Mouse (Mus musculus) forebrain, postnatal 0 days (tissue): Measurements from ENCODE around the gene Dnph1. TPM values are rescaled to one million over a fixed set of nuclear protein-coding genes. Genes with fewer than 3 reads are reported as not detected.

ENCODE experiments used
- ATAC-seq: fragments of 200-750 bp; cut with Nextera tagmentation; 2 replicates; pipeline ENCODE4 v1.8.0; 2017; ENCODE audit warnings: mild to moderate bottlenecking, moderate library complexity
- DNase-seq: peaks from one replicate; pipeline ENCODE4 v3.0.0-alpha.2; 2015
- H3K27ac ChIP-seq: fragments of 300-500 bp; sonication (generic); 2 replicates; pipeline ENCODE4 v1.5.1; 2014; ENCODE audit warnings: low read depth, mild to moderate bottlenecking, antibody characterized with exemption, low read length, moderate library complexity, mixed read lengths
- H3K27me3 ChIP-seq: fragments of 300-500 bp; sonication (generic); 2 replicates; pipeline ENCODE4 v1.6.1; 2014; ENCODE audit warnings: mild to moderate bottlenecking, low read length, mixed read lengths; ENCODE audit not compliant: insufficient read depth
- H3K36me3 ChIP-seq: fragments of 300-500 bp; sonication (generic); 2 replicates; pipeline ENCODE4 v1.6.1; 2014; ENCODE audit warnings: mild to moderate bottlenecking, moderate library complexity; ENCODE audit not compliant: insufficient read depth
- H3K4me1 ChIP-seq: fragments of 300-500 bp; sonication (generic); 2 replicates; pipeline ENCODE4 v1.6.1; 2014; ENCODE audit warnings: antibody characterized with exemption; ENCODE audit not compliant: insufficient read depth
- H3K4me2 ChIP-seq: fragments of 300-500 bp; sonication (generic); 2 replicates; pipeline ENCODE4 v1.6.1; 2014; ENCODE audit warnings: low read depth, mild to moderate bottlenecking, moderate library complexity
- H3K4me3 ChIP-seq: fragments of 300-500 bp; sonication (generic); 2 replicates; pipeline ENCODE4 v1.5.1; 2014; ENCODE audit warnings: low read depth, low read length, mixed read lengths
- H3K9ac ChIP-seq: fragments of 300-500 bp; sonication (generic); 2 replicates; pipeline ENCODE4 v1.6.1; 2014; ENCODE audit warnings: mild to moderate bottlenecking
- H3K9me3 ChIP-seq: fragments of 300-500 bp; sonication (generic); 2 replicates; pipeline ENCODE4 v1.6.1; 2016; ENCODE audit warnings: low read length
- CTCF ChIP-seq: sonication (generic); IDR thresholded peaks from 2 replicates; pipeline ENCODE4 v1.5.1; 2016; ENCODE audit warnings: antibody characterized with exemption, control low read depth, low read depth
- WGBS: fragments of 180-500 bp; shearing (Covaris S2); extraction: QIAGEN DNeasy Blood & Tissue Kit; methylation state at CpG from one replicate; pipeline ENCODE4 v1.1.7; 2014; 5-methylcytosine and 5-hydroxymethylcytosine counted together
- polyA plus RNA-seq: library from polyadenylated mRNA; unstranded; fragments of >200 nt; fragmentation: Nextera tagmentation; extraction: Ambion mirVana; gene quantifications from 2 replicates; pipeline ENCODE4 v1.2.1, GENCODE M21; 2015
- total RNA-seq: library from RNA; depleted of rRNA; stranded (reverse); fragments of >200 nt; gene quantifications from 2 replicates; pipeline ENCODE4 v1.2.3, GENCODE M21; 2014

The Dnph1 gene
- total and polyA plus RNA-seq, 2 experiments from 2014 or later: 5.9 to 16.1 TPM

DNA sequence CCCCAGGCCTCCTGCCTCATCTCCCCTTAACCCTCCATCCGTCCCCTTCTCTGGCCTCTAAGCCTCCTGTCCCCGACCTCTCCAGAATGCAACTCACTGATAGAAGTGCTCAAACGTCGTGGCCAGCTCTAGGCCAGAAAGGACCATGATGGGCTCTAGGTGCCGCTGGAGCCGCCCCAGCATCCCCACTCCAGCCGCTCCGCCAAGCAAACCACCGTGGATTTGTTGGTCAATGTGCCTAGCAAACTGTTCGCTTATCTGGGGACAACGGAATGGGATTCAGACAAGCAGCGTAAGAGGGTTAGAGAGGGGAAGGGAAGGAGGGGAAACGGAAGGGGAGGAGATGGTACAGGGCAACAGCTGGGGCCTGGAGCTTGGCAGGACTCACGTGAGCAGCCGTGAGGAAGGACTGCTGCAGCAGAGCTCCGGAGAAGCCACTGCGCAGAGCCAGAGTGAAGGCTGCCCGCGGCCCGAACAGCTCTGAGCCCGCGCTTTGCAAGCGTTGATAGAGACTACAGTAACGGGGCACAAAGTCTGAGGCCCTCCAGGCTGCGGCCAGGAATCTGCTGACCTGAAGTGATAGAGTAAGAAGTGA, 24.0 kb downstream of the Dnph1 start:
- Histone ChIP-seq H3K9me3 (no peaks in the 10 kb centered on the region), H3K36me3 (peaks cover 48% of the 10 kb centered on the region), H3K4me3 (no peak overlapping the region), H3K27me3 (no peaks in the 10 kb centered on the region), H3K4me2 (no peak overlapping the region), H3K4me1 (no peaks in the 10 kb centered on the region), H3K9ac (no peak overlapping the region), H3K27ac (no peak overlapping the region)
- TF ChIP-seq CTCF: no peak
- DNase-seq: no peak
- no peak for ATAC-seq
- WGBS: 47% methylated on average over 25 of the region's 25 CpGs

DNA sequence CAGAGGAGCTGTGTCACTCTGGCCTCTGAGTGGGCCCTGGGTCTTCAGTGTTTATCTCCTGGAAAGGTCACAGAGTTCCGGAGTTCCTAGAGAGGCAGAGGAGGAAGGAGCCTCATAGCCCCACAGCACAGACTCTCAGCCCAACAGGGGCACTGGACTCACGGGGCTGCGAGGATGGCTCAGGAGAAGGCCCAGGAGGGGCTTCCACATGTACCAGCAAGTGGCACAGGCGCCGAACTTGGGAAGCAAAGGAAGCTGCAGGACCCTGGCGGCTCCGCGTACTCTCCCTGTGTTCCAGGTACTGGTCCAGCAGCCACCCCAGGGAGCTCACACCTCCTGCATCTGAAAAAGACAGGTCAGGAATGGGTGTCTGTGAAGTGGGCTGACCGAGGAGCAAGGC, 24.7 kb downstream of the Dnph1 start:
- H3K27ac ChIP-seq: no peak overlapping the region
- no peak overlapping the region for H3K9ac ChIP-seq
- no peak overlapping the region for H3K4me3 ChIP-seq
- H3K4me1 ChIP-seq: no peaks in the 10 kb centered on the region
- H3K27me3 ChIP-seq: no peaks in the 10 kb centered on the region
- TF ChIP-seq CTCF: no peak
- no peak overlapping the region for H3K4me2 ChIP-seq
- DNase-seq (no peak), ATAC-seq (no peak)
- no peaks in the 10 kb centered on the region for H3K9me3 ChIP-seq
- 79% methylated on average over 9 of the region's 9 CpGs for WGBS
- H3K36me3 ChIP-seq: peaks cover 55% of the 10 kb centered on the region

- no peaks in the 10 kb centered on the region for H3K4me1 ChIP-seq
Measured at GRCm38 (mm10) chr17:46521963-46522668, 25.6 kb downstream of the Dnph1 start.

GRCm38 (mm10) chr17:46525065-46525464, 28.6 kb downstream of the Dnph1 start:
- no peak overlapping the region for H3K4me3 ChIP-seq
- no peaks in the 10 kb centered on the region for H3K27me3 ChIP-seq
- 91% methylated on average over 10 of the region's 10 CpGs for WGBS
- no peaks in the 10 kb centered on the region for H3K9me3 ChIP-seq
- ATAC-seq (no peak), DNase-seq (no peak)
- no peak overlapping the region for H3K4me2 ChIP-seq
- no peak overlapping the region for H3K9ac ChIP-seq
- no peak overlapping the region for H3K27ac ChIP-seq
- no peaks in the 10 kb centered on the region for H3K4me1 ChIP-seq
- peaks cover 62% of the 10 kb centered on the region for H3K36me3 ChIP-seq
- no peak for TF ChIP-seq CTCF

More at GRCm38 (mm10) chr17:46521963-46522668, 25.6 kb downstream of the Dnph1 start:
- H3K36me3 ChIP-seq: peaks cover 60% of the 10 kb centered on the region
- 35% methylated on average over 24 of the region's 24 CpGs for WGBS
- no peak overlapping the region for H3K9ac ChIP-seq
- no peaks in the 10 kb centered on the region for H3K27me3 ChIP-seq
- TF ChIP-seq CTCF: peak; percentile 36
- no peak overlapping the region for H3K4me2 ChIP-seq
- no peak overlapping the region for H3K4me3 ChIP-seq
- DNase-seq (no peak), ATAC-seq (peak; percentile 42; the same call in 1 of the 2 replicates)
- no peaks in the 10 kb centered on the region for H3K9me3 ChIP-seq
- H3K27ac ChIP-seq: no peak overlapping the region

GRCm38 (mm10) chr17:46525579-46526307, 29.2 kb downstream of the Dnph1 start:
- Histone ChIP-seq H3K9ac (no peak overlapping the region), H3K9me3 (no peaks in the 10 kb centered on the region), H3K27me3 (no peaks in the 10 kb centered on the region), H3K4me2 (no peak overlapping the region), H3K27ac (no peak overlapping the region), H3K36me3 (peaks cover 56% of the 10 kb centered on the region), H3K4me1 (no peaks in the 10 kb centered on the region), H3K4me3 (no peak overlapping the region)
- peak; percentile 77 for ATAC-seq
- 35% methylated on average over 12 of the region's 12 CpGs for WGBS
- TF ChIP-seq CTCF: peak; percentile 98
- peak; percentile 79 for DNase-seq

DNA sequence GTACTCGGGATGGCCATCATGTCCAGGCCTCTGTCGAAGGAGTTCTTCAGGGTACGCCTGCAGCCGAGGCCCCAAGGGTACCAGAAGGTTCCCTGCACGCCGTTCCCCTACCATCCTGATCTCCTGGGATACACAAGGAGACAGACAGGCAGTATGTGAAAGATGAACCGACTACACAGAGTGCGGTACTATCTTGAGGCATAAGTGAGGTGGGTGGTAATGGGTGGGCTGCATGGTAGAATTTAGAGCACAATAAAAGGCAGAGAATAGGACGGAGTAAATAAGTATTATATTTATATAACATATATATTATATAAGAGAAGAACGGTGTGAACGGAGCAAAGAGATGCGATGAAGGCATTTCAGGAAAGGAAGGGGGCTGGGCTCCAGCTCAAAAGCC, 47.1 kb downstream of the Dnph1 start:
- Histone ChIP-seq H3K27me3 (no peaks in the 10 kb centered on the region), H3K9me3 (no peaks in the 10 kb centered on the region), H3K9ac (no peak overlapping the region), H3K4me3 (no peak overlapping the region), H3K4me2 (no peak overlapping the region), H3K4me1 (no peaks in the 10 kb centered on the region; the same call in 1 of the 2 replicates), H3K27ac (no peak overlapping the region), H3K36me3 (peaks cover 45% of the 10 kb centered on the region)
- 92% methylated on average over 12 of the region's 12 CpGs for WGBS
- DNase-seq (no peak), ATAC-seq (no peak)
- TF ChIP-seq CTCF: no peak
